Mouse (Mus musculus): ENCODE data around the gene Olfr285. TPM values are rescaled to one million over a fixed set of nuclear protein-coding genes. Genes with fewer than 3 reads are reported as not detected.

The Olfr285 gene
- not detected in 2 replicates for total RNA-seq (2015)
- not detected in 2 replicates for total RNA-seq (2017)

GRCm38 (mm10) chr15:98317177-98317724 is at the start of gene Olfr285:
Gene Olfr285, minus strand, starts transcription at chr15:98317353.
- no peak for ATAC-seq (replicated peaks; ENCODE audit: poor library complexity)

DNA sequence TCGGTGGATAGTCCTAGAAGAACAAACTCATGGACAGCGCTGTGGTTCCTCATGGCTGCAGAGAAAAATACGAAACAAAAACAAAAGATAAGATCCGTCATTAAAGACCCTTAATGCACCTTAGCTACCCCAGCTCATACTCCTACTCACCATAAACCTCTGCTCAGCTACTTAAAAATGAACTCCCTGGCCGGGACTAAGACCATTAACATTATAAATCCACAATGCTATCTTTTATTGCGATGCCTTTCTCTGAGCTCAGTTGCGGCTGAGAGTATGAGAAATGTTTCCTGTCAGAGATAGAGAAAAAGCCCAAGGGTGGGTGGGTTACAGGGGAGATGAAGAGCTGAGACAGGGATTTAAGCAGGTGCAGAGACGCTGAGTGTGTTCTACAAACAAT is 23.7 kb upstream of the Olfr285 start, which contains the start of gene Olfr284:
Gene Olfr284, minus strand, starts transcription at position 101 of the 400 bp plus-strand sequence.
- ATAC-seq (replicated peaks; ENCODE audit: poor library complexity), result no peak

GRCm38 (mm10) chr15:98315703-98316102 is 1.4 kb downstream of the Olfr285 start:
- no peak for ATAC-seq (replicated peaks; ENCODE audit: poor library complexity)

GRCm38 (mm10) chr15:98295628-98296551 is 21.3 kb downstream of the Olfr285 start, which contains the start of gene Zfp641:
Gene Zfp641, minus strand, starts transcription at chr15:98296161.
- ATAC-seq (replicated peaks; ENCODE audit: poor library complexity), result no peak

DNA sequence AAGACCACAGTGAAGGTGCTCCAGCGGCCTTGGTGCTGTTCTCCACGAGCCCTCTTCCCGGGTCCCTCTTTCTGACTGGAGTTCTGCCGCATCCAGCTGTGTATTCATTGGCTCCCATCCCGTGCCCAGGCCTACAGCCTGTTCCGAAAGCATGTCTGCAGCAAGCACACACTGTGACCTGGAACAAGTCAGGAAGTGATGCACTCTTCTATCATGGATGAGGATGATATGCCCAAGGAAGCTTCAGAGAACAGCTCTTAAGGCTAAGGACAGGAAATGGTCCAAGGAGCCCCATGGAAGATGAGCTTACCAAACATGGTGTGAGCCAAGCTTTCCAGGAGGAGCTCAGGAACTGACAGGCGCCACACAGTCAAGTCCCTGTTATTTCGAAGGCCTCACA is 23.5 kb downstream of the Olfr285 start:
- ATAC-seq (replicated peaks; ENCODE audit: poor library complexity), result no peak

- ATAC-seq (replicated peaks; ENCODE audit: poor library complexity), result no peak
Observed at GRCm38 (mm10) chr15:98288566-98288965, 28.6 kb downstream of the Olfr285 start.

GRCm38 (mm10) chr15:98286418-98286817 is 30.7 kb downstream of the Olfr285 start:
- no peak for ATAC-seq (replicated peaks; ENCODE audit: poor library complexity)

Other genes with a start within 250 kb of the Olfr285 start
- gene Pfkm, start 224.8 kb downstream of the Olfr285 start, total RNA-seq (2015), result 5.4 and 5.9 TPM in 2 replicates
- 14.1 and 20.0 TPM in 2 replicates for gene Pfkm, start 224.8 kb downstream of the Olfr285 start, total RNA-seq (2017)
- gene Senp1, start 223.6 kb downstream of the Olfr285 start, total RNA-seq (2015), result 55.1 and 60.2 TPM in 2 replicates
- gene Senp1, start 223.6 kb downstream of the Olfr285 start, total RNA-seq (2017), result 53.0 and 57.6 TPM in 2 replicates
- 28.4 and 28.8 TPM in 2 replicates for gene Asb8, start 151.7 kb downstream of the Olfr285 start, total RNA-seq (2015)
- 25.3 and 27.6 TPM in 2 replicates for gene Asb8, start 151.7 kb downstream of the Olfr285 start, total RNA-seq (2017)
- gene Ccdc184, start 150.2 kb downstream of the Olfr285 start, total RNA-seq (2015), result not detected in 2 replicates
- gene Ccdc184, start 150.2 kb downstream of the Olfr285 start, total RNA-seq (2017), result not detected in 2 replicates
- not detected in 2 replicates for gene Olfr288, start 121.8 kb downstream of the Olfr285 start, total RNA-seq (2015)
- not detected in 2 replicates for gene Olfr288, start 121.8 kb downstream of the Olfr285 start, total RNA-seq (2017)
- gene Gm44579, start 96.4 kb downstream of the Olfr285 start, total RNA-seq (2015), result not detected in 2 replicates
- not detected in 2 replicates for gene Gm44579, start 96.4 kb downstream of the Olfr285 start, total RNA-seq (2017)
- 0.07 and 0.42 TPM in 2 replicates for gene Olfr287, start 96.3 kb downstream of the Olfr285 start, total RNA-seq (2015)
- gene Olfr287, start 96.3 kb downstream of the Olfr285 start, total RNA-seq (2017), result not detected in 2 replicates
- gene Olfr286, start 82.9 kb downstream of the Olfr285 start, total RNA-seq (2015), result not detected in 2 replicates
- not detected in 2 replicates for gene Olfr286, start 82.9 kb downstream of the Olfr285 start, total RNA-seq (2017)
- not detected in 2 replicates for gene H1fnt, start 60.1 kb downstream of the Olfr285 start, total RNA-seq (2015)
- not detected in 2 replicates for gene H1fnt, start 60.1 kb downstream of the Olfr285 start, total RNA-seq (2017)
- gene Zfp641, start 21.2 kb downstream of the Olfr285 start, total RNA-seq (2015), result not detected in 2 replicates
- gene Zfp641, start 21.2 kb downstream of the Olfr285 start, total RNA-seq (2017), result not detected in 2 replicates
- gene Olfr284, start 23.6 kb upstream of the Olfr285 start, total RNA-seq (2015), result not detected in 2 replicates
- not detected in 2 replicates for gene Olfr284, start 23.6 kb upstream of the Olfr285 start, total RNA-seq (2017)
- not detected in 2 replicates for gene Olfr283, start 63.6 kb upstream of the Olfr285 start, total RNA-seq (2015)
- not detected in 2 replicates for gene Olfr283, start 63.6 kb upstream of the Olfr285 start, total RNA-seq (2017)
- gene Olfr282, start 113.9 kb upstream of the Olfr285 start, total RNA-seq (2015), result not detected in 2 replicates
- gene Olfr282, start 113.9 kb upstream of the Olfr285 start, total RNA-seq (2017), result not detected in 2 replicates
- gene Olfr281, start 135.2 kb upstream of the Olfr285 start, total RNA-seq (2015), result not detected in 2 replicates
- not detected in 2 replicates for gene Olfr281, start 135.2 kb upstream of the Olfr285 start, total RNA-seq (2017)
- not detected in 2 replicates for gene OR5BS1P, start 152.5 kb upstream of the Olfr285 start, total RNA-seq (2015)
- gene OR5BS1P, start 152.5 kb upstream of the Olfr285 start, total RNA-seq (2017), result not detected in 2 replicates
- not detected in 2 replicates for gene Lalba, start 165.4 kb upstream of the Olfr285 start, total RNA-seq (2015)
- gene Lalba, start 165.4 kb upstream of the Olfr285 start, total RNA-seq (2017), result not detected in 2 replicates
- not detected in 2 replicates for gene Olfr279, start 175.0 kb upstream of the Olfr285 start, total RNA-seq (2015)
- gene Olfr279, start 175.0 kb upstream of the Olfr285 start, total RNA-seq (2017), result not detected in 2 replicates
- gene Kansl2, start 216.9 kb upstream of the Olfr285 start, total RNA-seq (2015), result 65.7 and 68.6 TPM in 2 replicates
- gene Kansl2, start 216.9 kb upstream of the Olfr285 start, total RNA-seq (2017), result 60.1 and 62.8 TPM in 2 replicates